Mouse (Mus musculus): ENCODE data around the gene Borcs6. TPM values are rescaled to one million over a fixed set of nuclear protein-coding genes. Genes with fewer than 3 reads are reported as not detected.

Borcs6 gene
- polyA plus RNA-seq, 1 experiment from 2014 or later: 5.9 TPM

DNA sequence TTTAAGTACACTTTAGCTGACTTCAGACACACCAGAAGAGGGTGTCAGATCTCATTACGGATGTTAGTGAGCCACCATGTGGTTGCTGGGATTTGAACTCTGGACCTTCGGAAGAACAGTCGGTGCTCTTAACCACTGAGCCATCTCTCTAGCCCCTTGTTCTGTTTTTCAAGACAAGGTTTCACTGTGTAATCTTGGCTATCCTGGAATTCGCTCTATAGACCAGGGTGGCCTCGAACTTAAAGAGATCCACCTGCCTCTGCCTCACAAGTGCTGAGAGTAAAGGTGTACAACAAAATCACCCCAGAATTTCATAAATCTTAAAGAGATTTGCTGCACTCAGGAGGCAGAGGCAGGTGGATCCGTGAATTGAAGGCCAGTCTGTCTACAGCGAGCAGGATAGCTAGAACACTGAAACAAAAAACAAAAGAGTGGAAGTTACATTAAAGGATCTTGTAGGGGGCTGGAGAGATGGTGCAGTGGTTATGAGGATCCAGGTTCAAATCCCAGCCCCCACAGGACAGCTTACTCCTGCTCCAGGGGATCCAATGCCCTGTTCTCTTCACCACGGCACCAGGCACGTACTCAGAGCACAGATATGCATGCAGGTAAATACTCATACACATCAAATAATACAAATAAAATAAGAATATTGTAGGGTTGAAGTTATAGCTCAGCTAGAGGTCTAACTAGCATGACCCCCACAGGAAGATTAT is 16.4 kb downstream of the Borcs6 start:
- 46% methylated on average over 9 of the region's 9 CpGs for whole genome bisulfite sequencing
- DNase-seq (ENCODE audit: low spot score): no peak
- H3K36me3 ChIP-seq (replicated peaks): no peaks in the 10 kb centered on the region
- peaks cover 39% of the 10 kb centered on the region for H3K4me1 ChIP-seq
- H3K4me3 ChIP-seq: no peak overlapping the region
- H3K27ac ChIP-seq (replicated peaks): no peak overlapping the region
- no peaks in the 10 kb centered on the region for H3K27me3 ChIP-seq (replicated peaks; ENCODE audit: low read depth, poor library complexity, severe bottlenecking)
- no peaks in the 10 kb centered on the region for H3K9me3 ChIP-seq

DNA sequence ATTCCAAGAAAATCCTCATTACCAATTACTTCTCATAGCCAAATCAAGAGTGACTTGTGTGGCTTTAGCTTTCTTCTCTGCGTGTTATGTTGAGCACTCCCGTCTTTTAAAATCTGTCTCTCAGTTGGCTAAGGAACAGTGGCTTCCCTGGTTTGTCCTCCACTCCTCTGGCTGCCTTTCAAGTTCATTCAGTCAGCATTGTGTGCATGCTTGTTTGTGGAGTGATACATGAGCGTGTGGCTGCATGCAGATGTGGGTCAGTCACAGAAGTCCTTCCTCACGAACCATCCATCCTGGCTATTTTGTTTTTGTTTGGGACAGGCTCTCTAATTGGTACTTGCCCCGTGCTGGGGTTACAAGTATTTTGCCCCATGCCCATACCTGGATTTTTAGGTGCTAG is 17.1 kb downstream of the Borcs6 start:
- 78% methylated on average over 5 of the region's 5 CpGs for WGBS
- H3K4me1 ChIP-seq: peaks cover 33% of the 10 kb centered on the region
- DNase-seq (ENCODE audit: low spot score): no peak
- no peaks in the 10 kb centered on the region for H3K36me3 ChIP-seq (replicated peaks)
- H3K4me3 ChIP-seq: no peak overlapping the region
- H3K27me3 ChIP-seq (replicated peaks; ENCODE audit: low read depth, poor library complexity, severe bottlenecking): no peaks in the 10 kb centered on the region
- H3K9me3 ChIP-seq: no peaks in the 10 kb centered on the region
- no peak overlapping the region for H3K27ac ChIP-seq (replicated peaks)

DNA sequence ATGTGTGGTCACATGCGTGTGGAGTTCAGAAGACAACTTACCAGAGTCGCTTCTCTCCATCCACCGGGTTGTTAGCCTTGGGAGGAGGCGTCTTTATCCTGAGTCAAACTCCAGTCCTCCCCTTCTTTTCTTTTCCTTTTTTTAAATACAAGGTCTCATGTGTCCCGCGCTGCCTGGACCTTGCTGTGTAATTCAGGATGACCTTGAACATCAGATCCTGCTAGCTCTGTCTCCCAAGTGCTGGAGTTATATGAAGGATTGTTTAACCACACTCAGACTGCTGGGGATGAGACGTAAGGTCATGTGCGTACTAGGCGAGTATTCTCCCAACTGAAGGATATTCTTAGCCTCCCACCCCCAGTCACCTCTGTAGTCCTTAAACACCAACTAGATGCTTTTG is 17.8 kb downstream of the Borcs6 start:
- 88% methylated on average over 9 of the region's 9 CpGs for WGBS
- Histone ChIP-seq H3K4me3 (no peak overlapping the region), H3K27me3 (replicated peaks; ENCODE audit: low read depth, poor library complexity, severe bottlenecking) (no peaks in the 10 kb centered on the region), H3K9me3 (no peaks in the 10 kb centered on the region), H3K4me1 (peaks cover 25% of the 10 kb centered on the region), H3K36me3 (replicated peaks) (no peaks in the 10 kb centered on the region), H3K27ac (replicated peaks) (no peak overlapping the region)
- DNase-seq (ENCODE audit: low spot score): no peak

DNA sequence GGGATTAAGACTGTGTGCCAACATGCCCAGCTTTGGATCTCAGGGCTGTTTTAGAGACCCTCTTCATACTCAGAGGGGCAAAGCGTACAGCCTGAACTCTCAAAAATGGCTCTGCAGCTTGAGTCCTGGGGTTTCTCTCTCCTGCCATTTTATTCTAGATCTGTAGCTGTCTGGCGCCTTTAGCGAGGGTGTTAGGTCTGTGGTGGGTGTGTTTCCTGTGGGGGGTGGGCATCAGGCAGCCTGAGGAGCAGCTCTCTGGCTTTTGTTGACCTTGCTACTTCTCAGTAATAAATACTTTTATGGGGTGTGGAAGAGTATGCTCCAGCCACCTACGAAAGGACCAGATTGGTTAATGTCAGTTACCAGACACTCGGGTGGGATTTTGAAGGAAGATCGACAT is 18.5 kb downstream of the Borcs6 start:
- H3K27ac ChIP-seq (replicated peaks): no peak overlapping the region
- H3K4me1 ChIP-seq: peaks cover 20% of the 10 kb centered on the region
- DNase-seq (ENCODE audit: low spot score): no peak
- H3K36me3 ChIP-seq (replicated peaks): no peaks in the 10 kb centered on the region
- no peak overlapping the region for H3K4me3 ChIP-seq
- no peaks in the 10 kb centered on the region for H3K9me3 ChIP-seq
- WGBS: 74% methylated on average over 6 of the region's 6 CpGs
- no peaks in the 10 kb centered on the region for H3K27me3 ChIP-seq (replicated peaks; ENCODE audit: low read depth, poor library complexity, severe bottlenecking)

DNA sequence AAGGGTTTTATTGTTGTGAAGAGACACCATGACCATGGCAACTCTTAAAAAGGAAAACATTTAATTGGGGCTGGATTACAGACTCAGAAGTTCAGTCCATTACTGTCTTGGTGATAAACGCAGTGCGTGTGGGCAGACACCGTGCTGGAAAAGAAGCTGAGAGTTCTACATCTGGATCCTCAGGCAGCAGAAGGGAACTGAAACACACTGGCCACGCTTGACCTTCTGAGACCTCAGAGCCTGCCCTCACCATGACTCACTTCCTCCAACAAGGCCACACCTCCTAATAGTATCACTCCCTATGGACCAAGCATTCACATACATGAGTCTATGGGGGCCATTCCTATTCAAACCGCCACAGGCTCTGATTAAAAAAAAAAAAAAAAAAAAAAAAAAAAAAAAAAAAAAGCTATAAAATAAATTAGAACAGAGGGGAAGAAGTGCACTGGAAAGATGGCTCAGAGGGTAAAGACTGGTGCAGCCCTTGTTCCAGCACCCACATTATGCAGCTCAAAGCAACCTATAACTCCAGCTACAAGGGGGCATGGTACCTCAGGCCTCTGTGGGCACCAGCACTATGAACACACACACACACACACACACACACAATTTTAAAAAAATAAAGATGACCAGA is 19.4 kb downstream of the Borcs6 start:
- no peak overlapping the region for H3K27ac ChIP-seq (replicated peaks)
- no peaks in the 10 kb centered on the region for H3K36me3 ChIP-seq (replicated peaks)
- 0 out of 2 replicates have a peak overlapping the region, but pooled peaks have one; percentile 0 for H3K4me3 ChIP-seq
- no peak for DNase-seq (ENCODE audit: low spot score)
- no peaks in the 10 kb centered on the region for H3K9me3 ChIP-seq
- 75% methylated on average over 5 of the region's 5 CpGs for WGBS
- H3K27me3 ChIP-seq (replicated peaks; ENCODE audit: low read depth, poor library complexity, severe bottlenecking): no peaks in the 10 kb centered on the region
- H3K4me1 ChIP-seq: peaks cover 19% of the 10 kb centered on the region

DNA sequence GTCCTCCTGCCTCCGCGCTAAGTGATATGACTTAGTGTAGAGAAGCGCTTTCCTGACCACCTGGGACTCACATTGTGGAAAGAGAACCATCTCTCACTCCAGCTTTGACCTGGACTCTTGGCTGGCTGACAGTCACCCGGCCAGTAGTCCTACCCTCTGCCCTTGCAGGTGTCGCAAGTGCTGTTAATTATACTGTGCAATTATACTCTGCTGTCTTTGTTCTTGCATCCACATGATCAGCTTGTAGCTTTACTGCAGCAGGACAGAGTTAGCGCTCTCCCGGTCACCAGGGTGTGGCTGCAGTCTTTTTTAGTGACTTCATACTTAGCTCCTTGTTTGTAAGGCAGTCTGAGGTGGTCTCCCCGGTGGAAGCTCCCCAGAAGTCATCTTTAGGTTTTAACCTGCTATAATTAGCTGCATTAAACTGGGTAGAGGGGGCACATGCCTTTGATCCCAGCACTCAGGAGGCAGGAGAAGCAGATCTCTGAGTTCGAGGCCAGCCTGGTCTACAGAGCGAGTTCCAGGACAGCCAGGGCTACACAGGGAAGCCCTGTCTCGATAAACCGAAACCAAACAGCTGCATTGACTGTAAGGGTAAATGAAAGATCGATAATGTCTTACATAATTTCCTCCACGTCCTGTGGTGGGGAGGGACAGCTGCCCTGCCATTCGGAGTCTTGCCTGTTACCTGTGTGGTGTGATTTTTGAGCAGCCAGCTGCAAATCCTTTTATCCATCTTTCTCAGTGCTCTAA is 20.8 kb downstream of the Borcs6 start:
- H3K36me3 ChIP-seq (replicated peaks): no peaks in the 10 kb centered on the region
- no peak overlapping the region for H3K4me3 ChIP-seq
- WGBS: 84% methylated on average over 15 of the region's 15 CpGs
- no peaks in the 10 kb centered on the region for H3K27me3 ChIP-seq (replicated peaks; ENCODE audit: low read depth, poor library complexity, severe bottlenecking)
- H3K9me3 ChIP-seq: no peaks in the 10 kb centered on the region
- no peak overlapping the region for H3K27ac ChIP-seq (replicated peaks)
- DNase-seq (ENCODE audit: low spot score): no peak
- peaks cover 10% of the 10 kb centered on the region; the same call in 1 of the 2 replicates for H3K4me1 ChIP-seq

DNA sequence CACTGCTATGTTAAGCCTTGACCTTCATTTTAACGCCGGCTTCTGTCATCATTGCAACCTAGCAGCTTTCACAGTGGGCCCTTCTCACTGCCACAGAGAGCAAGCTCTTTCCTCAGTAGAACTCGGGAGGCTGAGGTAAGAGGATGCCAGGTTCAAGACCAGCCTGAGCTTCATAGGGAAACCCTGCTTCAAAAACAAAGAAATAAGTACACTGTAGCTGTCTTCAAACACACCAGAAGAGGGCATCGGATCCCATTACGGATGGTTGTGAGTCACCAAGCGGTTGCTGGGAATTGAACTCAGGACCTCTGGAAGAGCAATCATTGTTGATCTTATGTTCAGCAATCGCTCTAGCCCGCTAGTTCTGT is 21.3 kb downstream of the Borcs6 start:
- Histone ChIP-seq H3K27ac (replicated peaks) (no peak overlapping the region), H3K9me3 (no peaks in the 10 kb centered on the region), H3K27me3 (replicated peaks; ENCODE audit: low read depth, poor library complexity, severe bottlenecking) (no peaks in the 10 kb centered on the region), H3K4me3 (no peak overlapping the region), H3K36me3 (replicated peaks) (no peaks in the 10 kb centered on the region), H3K4me1 (peaks cover 13% of the 10 kb centered on the region)
- no peak for DNase-seq (ENCODE audit: low spot score)
- 90% methylated on average over 8 of the region's 8 CpGs for WGBS

DNA sequence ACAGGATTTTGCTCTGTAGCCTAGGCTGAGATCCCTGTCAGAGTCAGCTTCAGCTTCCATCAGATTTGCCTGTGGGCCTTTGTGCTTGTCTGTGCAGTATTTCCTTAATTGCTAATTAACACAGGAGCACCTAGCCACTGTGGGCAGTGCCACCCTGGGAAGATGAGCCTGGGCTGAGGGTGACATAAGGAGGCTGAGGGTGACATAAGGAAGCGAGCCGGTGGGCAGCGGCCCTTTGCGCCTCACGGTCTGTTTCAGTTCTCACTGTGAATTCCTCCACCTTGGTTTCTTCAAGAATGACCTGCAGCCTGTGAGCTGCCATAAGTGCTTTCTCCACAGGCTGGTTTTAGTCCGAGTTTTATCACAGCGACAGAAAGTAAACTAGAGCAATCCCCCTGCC is 22.1 kb downstream of the Borcs6 start:
- WGBS: 86% methylated on average over 7 of the region's 7 CpGs

DNA sequence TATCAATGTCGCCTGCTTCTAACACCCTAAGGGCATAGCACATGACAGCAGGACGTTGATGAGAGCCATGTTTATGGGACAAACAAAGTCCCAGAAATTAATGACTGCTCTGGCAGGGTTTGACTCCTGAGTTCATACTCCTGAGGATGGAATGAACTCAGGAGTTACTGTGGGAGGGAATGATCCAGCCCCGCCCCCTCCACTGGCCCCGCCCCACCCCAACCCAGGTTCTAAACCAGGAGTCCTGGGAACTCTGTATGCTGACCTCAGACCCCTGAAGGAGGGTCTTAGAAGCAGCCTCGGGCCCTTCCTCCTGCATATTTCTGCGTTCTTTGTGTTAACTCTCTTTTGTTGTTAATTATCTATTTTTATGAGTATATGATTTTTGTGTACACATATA is 26.1 kb downstream of the Borcs6 start:
- 63% methylated on average over 6 of the region's 6 CpGs for WGBS
- Histone ChIP-seq H3K27ac (replicated peaks) (no peak overlapping the region), H3K27me3 (replicated peaks; ENCODE audit: low read depth, poor library complexity, severe bottlenecking) (no peaks in the 10 kb centered on the region)

More for the DNA sequence above, 22.1 kb downstream of the Borcs6 start:
- no peaks in the 10 kb centered on the region for H3K9me3 ChIP-seq
- peaks cover 14% of the 10 kb centered on the region for H3K4me1 ChIP-seq
- no peaks in the 10 kb centered on the region for H3K36me3 ChIP-seq (replicated peaks)
- no peak for DNase-seq (ENCODE audit: low spot score)
- no peaks in the 10 kb centered on the region for H3K27me3 ChIP-seq (replicated peaks; ENCODE audit: low read depth, poor library complexity, severe bottlenecking)
- 0 out of 2 replicates have a peak overlapping the region, but pooled peaks have one; percentile 25 for H3K4me3 ChIP-seq
- H3K27ac ChIP-seq (replicated peaks): no peak overlapping the region

DNA sequence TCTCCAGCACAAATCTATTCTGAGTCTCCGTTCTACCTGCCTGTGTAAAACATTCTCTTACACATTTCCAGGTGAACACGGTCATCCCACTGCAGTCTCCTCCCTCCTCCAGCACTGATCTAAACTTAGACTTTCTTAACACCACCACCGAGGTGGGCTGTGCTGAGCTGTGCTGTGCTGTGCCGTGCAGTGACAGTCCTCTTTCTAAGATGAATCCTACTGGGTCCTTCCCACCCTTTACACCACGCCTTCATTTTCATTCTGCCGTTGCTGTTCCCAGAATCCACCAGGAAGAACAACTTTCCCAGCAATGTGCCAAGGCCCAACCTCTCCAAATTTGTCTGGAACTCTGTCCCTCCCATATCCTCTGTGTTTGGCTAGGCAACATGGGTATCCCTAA is 26.9 kb downstream of the Borcs6 start:
- WGBS: 76% methylated on average over 6 of the region's 6 CpGs
- no peaks in the 10 kb centered on the region for H3K9me3 ChIP-seq
- H3K27ac ChIP-seq (replicated peaks): peak overlapping the region; percentile 71; the same call in 1 of the 2 replicates
- no peak for DNase-seq (ENCODE audit: low spot score)
- H3K27me3 ChIP-seq (replicated peaks; ENCODE audit: low read depth, poor library complexity, severe bottlenecking): no peaks in the 10 kb centered on the region
- H3K36me3 ChIP-seq (replicated peaks): peaks cover 20% of the 10 kb centered on the region
- no peak overlapping the region for H3K4me3 ChIP-seq
- H3K4me1 ChIP-seq: peaks cover 42% of the 10 kb centered on the region

More for the DNA sequence above, 26.1 kb downstream of the Borcs6 start:
- H3K9me3 ChIP-seq: no peaks in the 10 kb centered on the region
- peaks cover 13% of the 10 kb centered on the region for H3K36me3 ChIP-seq (replicated peaks)
- no peak for DNase-seq (ENCODE audit: low spot score)
- H3K4me1 ChIP-seq: peaks cover 42% of the 10 kb centered on the region
- H3K4me3 ChIP-seq: no peak overlapping the region

DNA sequence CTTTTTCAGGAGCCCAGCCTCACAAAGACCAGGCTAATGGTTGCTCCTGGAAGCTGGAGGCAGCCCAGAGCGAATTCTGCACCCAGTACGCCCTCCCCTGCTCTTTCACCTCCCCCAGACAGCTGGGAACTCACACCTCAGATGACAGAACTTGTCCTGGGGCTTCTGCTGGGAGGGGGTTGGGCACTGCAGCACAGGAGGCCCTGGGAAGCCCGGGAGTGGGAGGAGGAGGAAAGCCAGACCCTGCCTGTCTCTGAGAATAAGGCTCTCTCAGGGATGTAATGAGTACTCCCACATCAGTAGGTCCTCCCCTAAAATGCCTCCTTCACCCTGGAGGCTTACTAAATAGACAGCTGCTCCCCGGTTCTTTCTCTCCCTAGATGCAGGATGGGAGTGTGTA is 27.6 kb downstream of the Borcs6 start:
- H3K27ac ChIP-seq (replicated peaks): peak overlapping the region; percentile 71
- H3K36me3 ChIP-seq (replicated peaks): peaks cover 27% of the 10 kb centered on the region
- peaks cover 42% of the 10 kb centered on the region for H3K4me1 ChIP-seq
- peak; percentile 44 for DNase-seq (ENCODE audit: low spot score)
- no peaks in the 10 kb centered on the region for H3K9me3 ChIP-seq
- WGBS: 31% methylated on average over 4 of the region's 4 CpGs
- H3K27me3 ChIP-seq (replicated peaks; ENCODE audit: low read depth, poor library complexity, severe bottlenecking): no peaks in the 10 kb centered on the region
- peak overlapping the region; percentile 87; the same call in 1 of the 2 replicates for H3K4me3 ChIP-seq

DNA sequence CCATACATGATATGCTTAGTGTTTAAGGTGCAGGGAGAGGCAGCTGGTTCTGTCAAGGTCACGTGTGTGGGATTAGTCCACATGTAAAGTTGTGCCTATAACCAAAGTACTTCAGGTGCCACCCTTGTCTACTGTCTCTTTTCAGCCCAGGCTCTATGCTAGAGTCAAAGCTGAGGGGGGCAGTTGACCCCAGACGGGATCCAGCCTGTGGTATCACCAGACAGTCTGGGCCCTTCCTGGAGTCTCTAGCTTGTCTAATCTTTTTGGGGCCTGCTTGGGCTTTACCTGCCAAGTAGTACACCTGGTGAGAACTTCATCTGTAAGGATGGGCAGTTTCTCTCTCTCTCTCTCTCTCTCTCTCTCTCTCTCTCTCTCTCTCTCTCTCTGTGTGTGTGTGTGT is 28.1 kb downstream of the Borcs6 start:
- Histone ChIP-seq H3K4me3 (peak overlapping the region; percentile 87), H3K27ac (replicated peaks) (peak overlapping the region; percentile 99), H3K27me3 (replicated peaks; ENCODE audit: low read depth, poor library complexity, severe bottlenecking) (no peaks in the 10 kb centered on the region), H3K36me3 (replicated peaks) (peaks cover 31% of the 10 kb centered on the region), H3K9me3 (no peaks in the 10 kb centered on the region), H3K4me1 (peaks cover 42% of the 10 kb centered on the region)
- 75% methylated on average over 2 of the region's 2 CpGs for WGBS
- no peak for DNase-seq (ENCODE audit: low spot score)
